Mouse (Mus musculus): ENCODE results near the gene Gpt2. TPM values are rescaled to one million over a fixed set of nuclear protein-coding genes. Genes with fewer than 3 reads are reported as not detected.

Gpt2 gene
- polyA plus RNA-seq, 1 experiment from 2014 or later = 3.5 TPM

DNA sequence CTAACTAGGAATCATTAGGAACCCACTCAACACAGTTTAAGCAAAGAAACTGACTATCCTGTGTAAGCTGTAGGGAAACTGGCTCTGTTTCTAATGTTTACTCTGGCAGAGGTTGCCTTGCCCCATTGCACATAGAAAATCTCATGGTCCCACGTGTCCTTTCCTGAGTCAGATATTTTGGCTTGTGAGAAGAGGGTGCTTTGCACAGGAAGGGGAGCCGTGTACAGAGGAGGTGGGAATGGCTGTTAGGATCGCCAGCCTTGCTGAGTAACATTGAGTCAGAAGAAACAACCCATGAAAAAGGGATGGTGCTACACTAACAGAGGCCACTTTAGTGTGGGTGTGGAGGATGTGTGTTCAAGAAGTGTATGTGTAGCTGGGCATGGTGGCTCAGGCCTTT is 36.6 kb downstream of the Gpt2 start:
- no peak overlapping the region for H3K27ac ChIP-seq (ENCODE audit: low read depth, low read length)
- WGBS = 67% methylated on average over 3 of the region's 3 CpGs
- no peak for TF ChIP-seq CTCF (IDR thresholded peaks at IDR 0.05; ENCODE audit: low read depth)
- H3K9me3 ChIP-seq (ENCODE audit: control insufficient read depth) = no peaks in the 10 kb centered on the region
- no peak overlapping the region for H3K9ac ChIP-seq (ENCODE audit: low read depth, low read length)
- ATAC-seq = no peak
- H3K36me3 ChIP-seq (ENCODE audit: control insufficient read depth, insufficient read depth) = 0 out of 2 replicates have a peak, but pooled peaks cover 7% of the 10 kb centered on the region
- H3K4me3 ChIP-seq (ENCODE audit: low read depth, low read length) = no peak overlapping the region
- no peaks in the 10 kb centered on the region for H3K4me1 ChIP-seq (replicated peaks; ENCODE audit: control insufficient read depth, insufficient read depth, low read length)
- H3K27me3 ChIP-seq (replicated peaks; ENCODE audit: control insufficient read depth, insufficient read depth, low read length) = no peaks in the 10 kb centered on the region
- H3K4me2 ChIP-seq (replicated peaks; ENCODE audit: low read depth) = no peak overlapping the region

DNA sequence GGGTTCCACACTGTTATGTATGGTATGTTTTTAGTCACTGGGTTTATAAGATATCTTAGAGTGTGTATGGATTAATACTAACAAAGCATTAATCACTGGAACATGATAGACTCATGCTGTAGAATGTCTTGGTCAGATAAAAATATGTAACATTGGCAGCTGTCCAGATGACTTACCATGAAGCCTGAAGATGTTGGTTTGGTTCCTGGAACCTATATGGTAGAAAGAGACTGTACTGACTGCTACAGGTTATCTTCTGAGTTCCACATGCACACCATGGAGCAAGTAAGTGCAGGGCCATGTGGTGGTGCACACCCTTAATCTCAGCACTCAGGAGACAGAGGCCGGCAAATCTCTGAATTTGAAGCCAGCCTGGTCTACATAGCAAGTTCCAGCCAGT is 38.3 kb downstream of the Gpt2 start:
- no peak overlapping the region for H3K4me2 ChIP-seq (replicated peaks; ENCODE audit: low read depth)
- H3K4me3 ChIP-seq (ENCODE audit: low read depth, low read length) = no peak overlapping the region
- ATAC-seq = no peak
- 89% methylated on average over 1 of the region's 1 CpGs for WGBS
- no peaks in the 10 kb centered on the region for H3K27me3 ChIP-seq (replicated peaks; ENCODE audit: control insufficient read depth, insufficient read depth, low read length)
- 0 out of 2 replicates have a peak, but pooled peaks cover 16% of the 10 kb centered on the region for H3K36me3 ChIP-seq (ENCODE audit: control insufficient read depth, insufficient read depth)
- no peak overlapping the region for H3K27ac ChIP-seq (ENCODE audit: low read depth, low read length)
- no peak for TF ChIP-seq CTCF (IDR thresholded peaks at IDR 0.05; ENCODE audit: low read depth)
- no peaks in the 10 kb centered on the region for H3K4me1 ChIP-seq (replicated peaks; ENCODE audit: control insufficient read depth, insufficient read depth, low read length)
- H3K9me3 ChIP-seq (ENCODE audit: control insufficient read depth) = no peaks in the 10 kb centered on the region
- no peak overlapping the region for H3K9ac ChIP-seq (ENCODE audit: low read depth, low read length)

DNA sequence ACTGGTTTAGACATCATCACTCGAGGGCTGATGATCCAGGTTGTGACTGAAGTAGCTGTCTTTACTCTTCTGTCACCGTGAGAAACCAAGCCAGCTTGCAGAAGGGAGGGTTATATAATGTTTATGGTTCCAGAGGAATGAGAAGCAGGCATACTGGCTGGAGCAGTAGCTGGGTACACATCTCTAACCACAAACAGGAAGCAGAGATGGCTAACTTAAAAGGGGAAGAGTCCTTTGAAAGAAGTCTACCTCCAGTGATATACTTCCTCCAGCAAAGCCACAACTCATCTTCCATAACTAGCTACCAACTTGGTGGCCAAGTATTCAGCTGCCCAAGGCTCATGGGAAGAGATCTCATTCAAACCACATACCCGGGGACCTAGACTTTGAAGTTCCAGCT is 39.1 kb downstream of the Gpt2 start:
- ATAC-seq = no peak

DNA sequence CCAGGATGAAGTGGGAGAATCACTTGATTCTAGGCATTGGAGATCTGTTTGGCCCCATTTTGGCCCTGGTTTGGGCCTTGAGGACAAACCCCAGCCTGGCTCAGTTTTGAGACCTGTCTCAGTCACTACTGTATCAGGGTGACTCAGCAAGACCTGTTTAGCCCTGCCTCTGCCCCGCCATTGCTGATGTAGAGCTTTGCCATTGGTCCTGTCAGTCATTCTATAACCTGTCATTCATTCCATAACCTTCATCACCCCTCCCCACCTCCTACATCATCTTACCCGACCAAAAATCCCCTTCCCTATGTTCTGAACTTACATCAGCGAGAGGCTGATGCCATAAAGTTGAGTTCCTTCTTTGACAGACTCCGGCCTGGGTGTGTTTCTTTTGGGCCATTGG is 40.5 kb downstream of the Gpt2 start:
- no peak for ATAC-seq
- Histone ChIP-seq H3K4me3 (ENCODE audit: low read depth, low read length) (no peak overlapping the region), H3K27ac (ENCODE audit: low read depth, low read length) (no peak overlapping the region), H3K4me1 (replicated peaks; ENCODE audit: control insufficient read depth, insufficient read depth, low read length) (no peaks in the 10 kb centered on the region), H3K9me3 (ENCODE audit: control insufficient read depth) (no peaks in the 10 kb centered on the region), H3K4me2 (replicated peaks; ENCODE audit: low read depth) (no peak overlapping the region), H3K9ac (ENCODE audit: low read depth, low read length) (no peak overlapping the region), H3K36me3 (ENCODE audit: control insufficient read depth, insufficient read depth) (peaks cover 33% of the 10 kb centered on the region), H3K27me3 (replicated peaks; ENCODE audit: control insufficient read depth, insufficient read depth, low read length) (no peaks in the 10 kb centered on the region)
- 88% methylated on average over 4 of the region's 4 CpGs for WGBS
- no peak for TF ChIP-seq CTCF (IDR thresholded peaks at IDR 0.05; ENCODE audit: low read depth)

More for the DNA sequence above, 39.1 kb downstream of the Gpt2 start:
- no peaks in the 10 kb centered on the region for H3K4me1 ChIP-seq (replicated peaks; ENCODE audit: control insufficient read depth, insufficient read depth, low read length)
- H3K27me3 ChIP-seq (replicated peaks; ENCODE audit: control insufficient read depth, insufficient read depth, low read length) = no peaks in the 10 kb centered on the region
- H3K4me3 ChIP-seq (ENCODE audit: low read depth, low read length) = no peak overlapping the region
- no peak overlapping the region for H3K9ac ChIP-seq (ENCODE audit: low read depth, low read length)
- H3K9me3 ChIP-seq (ENCODE audit: control insufficient read depth) = no peaks in the 10 kb centered on the region
- H3K27ac ChIP-seq (ENCODE audit: low read depth, low read length) = no peak overlapping the region
- 67% methylated on average over 3 of the region's 3 CpGs for WGBS
- H3K4me2 ChIP-seq (replicated peaks; ENCODE audit: low read depth) = no peak overlapping the region
- TF ChIP-seq CTCF (IDR thresholded peaks at IDR 0.05; ENCODE audit: low read depth) = no peak
- peaks cover 20% of the 10 kb centered on the region; the same call in 1 of the 2 replicates for H3K36me3 ChIP-seq (ENCODE audit: control insufficient read depth, insufficient read depth)

DNA sequence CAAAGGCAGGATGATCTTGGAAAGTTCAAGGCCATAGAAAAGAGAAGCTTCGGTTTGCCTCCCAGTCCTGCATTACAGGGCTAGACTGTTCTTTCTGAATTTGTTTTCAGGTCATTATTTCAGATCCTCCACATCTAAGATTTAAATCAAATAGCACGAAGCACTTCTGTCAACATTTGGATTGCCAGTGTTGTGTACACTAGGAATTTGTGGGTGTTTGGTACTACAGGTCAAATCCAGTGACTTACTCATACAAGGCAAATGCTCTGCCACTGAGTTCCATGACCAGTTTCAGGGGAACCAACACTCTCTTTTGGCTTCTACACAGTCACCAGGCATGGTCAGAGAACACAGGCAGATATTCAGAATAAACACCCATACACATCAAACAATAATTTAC is 41.1 kb downstream of the Gpt2 start:
- no peak overlapping the region for H3K4me2 ChIP-seq (replicated peaks; ENCODE audit: low read depth)
- no peaks in the 10 kb centered on the region for H3K4me1 ChIP-seq (replicated peaks; ENCODE audit: control insufficient read depth, insufficient read depth, low read length)
- WGBS = 70% methylated on average over 2 of the region's 2 CpGs
- no peak for TF ChIP-seq CTCF (IDR thresholded peaks at IDR 0.05; ENCODE audit: low read depth)
- H3K4me3 ChIP-seq (ENCODE audit: low read depth, low read length) = no peak overlapping the region
- no peak for ATAC-seq
- H3K9ac ChIP-seq (ENCODE audit: low read depth, low read length) = no peak overlapping the region
- H3K9me3 ChIP-seq (ENCODE audit: control insufficient read depth) = no peaks in the 10 kb centered on the region
- no peak overlapping the region for H3K27ac ChIP-seq (ENCODE audit: low read depth, low read length)
- peaks cover 37% of the 10 kb centered on the region for H3K36me3 ChIP-seq (ENCODE audit: control insufficient read depth, insufficient read depth)
- H3K27me3 ChIP-seq (replicated peaks; ENCODE audit: control insufficient read depth, insufficient read depth, low read length) = no peaks in the 10 kb centered on the region

DNA sequence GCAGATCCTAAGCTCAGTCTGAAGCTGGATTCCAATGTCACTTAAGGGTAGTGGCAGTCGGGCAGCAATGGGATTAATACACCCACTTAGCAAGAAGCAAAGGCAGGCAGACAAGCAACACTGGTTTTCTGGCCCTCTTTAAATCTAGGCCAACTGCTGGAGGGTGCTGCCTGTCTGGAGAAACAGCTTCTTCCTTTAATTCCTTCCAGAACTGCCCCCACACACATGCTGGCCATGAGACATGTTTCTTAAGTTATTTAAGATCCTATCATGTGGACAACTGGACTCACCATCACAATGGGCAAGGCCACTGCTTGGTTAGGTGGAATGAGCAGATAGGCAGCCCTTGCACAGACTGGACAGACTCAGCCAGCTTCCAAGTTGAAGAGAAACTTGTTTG is 41.8 kb downstream of the Gpt2 start:
- 83% methylated on average over 1 of the region's 1 CpGs for WGBS
- H3K4me1 ChIP-seq (replicated peaks; ENCODE audit: control insufficient read depth, insufficient read depth, low read length) = no peaks in the 10 kb centered on the region
- H3K27me3 ChIP-seq (replicated peaks; ENCODE audit: control insufficient read depth, insufficient read depth, low read length) = no peaks in the 10 kb centered on the region
- no peak overlapping the region for H3K27ac ChIP-seq (ENCODE audit: low read depth, low read length)
- ATAC-seq = no peak
- no peak overlapping the region for H3K4me3 ChIP-seq (ENCODE audit: low read depth, low read length)
- H3K36me3 ChIP-seq (ENCODE audit: control insufficient read depth, insufficient read depth) = peaks cover 44% of the 10 kb centered on the region
- H3K9ac ChIP-seq (ENCODE audit: low read depth, low read length) = no peak overlapping the region
- no peak overlapping the region for H3K4me2 ChIP-seq (replicated peaks; ENCODE audit: low read depth)
- TF ChIP-seq CTCF (IDR thresholded peaks at IDR 0.05; ENCODE audit: low read depth) = no peak
- H3K9me3 ChIP-seq (ENCODE audit: control insufficient read depth) = no peaks in the 10 kb centered on the region

DNA sequence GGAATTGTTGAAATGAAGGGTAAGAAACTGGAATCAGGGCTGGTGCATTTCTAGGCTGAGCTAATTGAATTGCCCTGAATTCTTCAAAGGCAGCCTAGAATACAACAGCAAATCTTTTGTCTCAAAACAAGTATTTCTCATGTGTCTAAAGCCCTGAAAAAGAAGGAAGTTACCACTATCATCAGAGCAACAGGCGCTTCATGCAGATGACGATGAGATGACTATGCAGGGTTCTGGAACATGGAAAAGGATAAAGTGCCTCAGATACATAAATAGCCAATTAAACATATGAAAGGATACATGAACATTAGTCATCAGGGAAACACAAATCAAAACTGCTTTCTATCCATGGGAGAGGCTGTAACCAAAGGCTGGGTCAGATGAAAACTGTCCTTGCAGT is 44.0 kb downstream of the Gpt2 start:
- no peaks in the 10 kb centered on the region for H3K4me1 ChIP-seq (replicated peaks; ENCODE audit: control insufficient read depth, insufficient read depth, low read length)
- H3K9ac ChIP-seq (ENCODE audit: low read depth, low read length) = no peak overlapping the region
- no peaks in the 10 kb centered on the region for H3K9me3 ChIP-seq (ENCODE audit: control insufficient read depth)
- WGBS = 94% methylated on average over 2 of the region's 2 CpGs
- no peak for TF ChIP-seq CTCF (IDR thresholded peaks at IDR 0.05; ENCODE audit: low read depth)
- H3K4me3 ChIP-seq (ENCODE audit: low read depth, low read length) = no peak overlapping the region
- H3K4me2 ChIP-seq (replicated peaks; ENCODE audit: low read depth) = no peak overlapping the region
- H3K27me3 ChIP-seq (replicated peaks; ENCODE audit: control insufficient read depth, insufficient read depth, low read length) = no peaks in the 10 kb centered on the region
- peaks cover 64% of the 10 kb centered on the region for H3K36me3 ChIP-seq (ENCODE audit: control insufficient read depth, insufficient read depth)
- no peak overlapping the region for H3K27ac ChIP-seq (ENCODE audit: low read depth, low read length)
- ATAC-seq = no peak
